Mouse (Mus musculus): ENCODE measurements around the gene Fam186b. TPM values are rescaled to one million over a fixed set of nuclear protein-coding genes. Genes with fewer than 3 reads are reported as not detected.

Fam186b gene
- total and polyA plus RNA-seq, 2 experiments, result not detected

GRCm38 (mm10) chr15:99290586-99290985 is 5.1 kb downstream of the Fam186b start:
- no peak overlapping the region for H3K4me3 ChIP-seq (ENCODE audit: insufficient read depth, low read depth, low read length)
- TF ChIP-seq CTCF (IDR thresholded peaks at IDR 0.05; ENCODE audit: low read depth, low read length), result no peak
- no peaks in the 10 kb centered on the region for H3K79me2 ChIP-seq (ENCODE audit: control insufficient read depth, insufficient read depth, low read length)
- no peak for DNase-seq (ENCODE audit: extremely low read depth, low read depth, low spot score)
- no peak overlapping the region for H3K27ac ChIP-seq (replicated peaks; ENCODE audit: insufficient read depth, low read depth, low read length)
- H3K9ac ChIP-seq (ENCODE audit: low read depth, low read length), result no peak overlapping the region
- WGBS, result 93% methylated on average over 11 of the region's 11 CpGs
- H3K4me1 ChIP-seq (ENCODE audit: control insufficient read depth, insufficient read depth, low read length), result 0 out of 2 replicates have a peak, but pooled peaks cover 3% of the 10 kb centered on the region
- no peaks in the 10 kb centered on the region for H3K36me3 ChIP-seq (ENCODE audit: control insufficient read depth, insufficient read depth, low read length)
- no peaks in the 10 kb centered on the region for H3K27me3 ChIP-seq (ENCODE audit: control insufficient read depth, insufficient read depth, low read length)

GRCm38 (mm10) chr15:99285189-99285535 is 10.5 kb downstream of the Fam186b start:
- no peaks in the 10 kb centered on the region for H3K27me3 ChIP-seq (ENCODE audit: control insufficient read depth, insufficient read depth, low read length)
- no peak overlapping the region for H3K27ac ChIP-seq (replicated peaks; ENCODE audit: insufficient read depth, low read depth, low read length)
- TF ChIP-seq POLR2A (IDR thresholded peaks at IDR 0.05; ENCODE audit: extremely low read depth, insufficient read depth, low read length), result no peak
- TF ChIP-seq CTCF (IDR thresholded peaks at IDR 0.05; ENCODE audit: low read depth, low read length), result no peak
- H3K4me1 ChIP-seq (ENCODE audit: control insufficient read depth, insufficient read depth, low read length), result 0 out of 2 replicates have a peak, but pooled peaks cover 1% of the 10 kb centered on the region
- H3K4me3 ChIP-seq (ENCODE audit: insufficient read depth, low read depth, low read length), result no peak overlapping the region
- H3K9ac ChIP-seq (ENCODE audit: low read depth, low read length), result no peak overlapping the region
- WGBS, result 73% methylated on average over 8 of the region's 8 CpGs
- H3K36me3 ChIP-seq (ENCODE audit: control insufficient read depth, insufficient read depth, low read length), result no peaks in the 10 kb centered on the region
- no peak for DNase-seq (ENCODE audit: extremely low read depth, low read depth, low spot score)
- no peaks in the 10 kb centered on the region for H3K79me2 ChIP-seq (ENCODE audit: control insufficient read depth, insufficient read depth, low read length)

DNA sequence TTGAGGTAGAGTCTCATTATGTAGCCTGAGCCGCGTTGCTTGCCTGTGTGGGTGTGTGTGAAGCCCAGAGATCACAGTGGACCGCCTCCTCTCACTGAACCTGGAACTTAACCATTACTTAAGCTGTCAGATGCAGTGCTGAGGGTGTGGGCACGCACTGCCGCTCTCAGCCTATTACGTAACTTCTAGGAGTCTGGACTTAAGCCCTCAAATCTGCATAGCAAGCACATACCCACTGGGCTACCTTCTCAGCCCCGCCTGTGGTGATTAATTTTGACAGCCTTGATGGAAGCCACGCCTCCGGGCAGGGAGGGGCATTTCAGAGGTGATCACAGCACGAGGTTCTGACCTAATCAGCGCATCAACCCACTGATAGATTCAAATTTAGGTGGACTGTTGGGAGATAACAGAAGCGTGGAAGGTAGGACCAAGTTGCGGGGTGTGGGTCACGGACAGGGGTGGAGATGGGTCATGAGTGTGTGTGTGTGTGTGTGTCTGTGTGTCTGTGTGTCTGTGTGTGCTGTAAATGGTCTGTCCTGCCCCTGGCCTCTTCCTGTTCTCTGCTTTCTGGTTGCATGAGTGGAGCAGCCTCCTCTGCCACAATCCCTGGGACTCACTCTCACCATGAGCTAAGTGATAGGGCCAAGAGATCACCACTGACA is 11.0 kb downstream of the Fam186b start:
- TF ChIP-seq CTCF (IDR thresholded peaks at IDR 0.05; ENCODE audit: low read depth, low read length) (no peak), POLR2A (IDR thresholded peaks at IDR 0.05; ENCODE audit: extremely low read depth, insufficient read depth, low read length) (no peak)
- Histone ChIP-seq H3K9ac (ENCODE audit: low read depth, low read length) (no peak overlapping the region), H3K4me1 (ENCODE audit: control insufficient read depth, insufficient read depth, low read length) (0 out of 2 replicates have a peak, but pooled peaks cover 1% of the 10 kb centered on the region), H3K79me2 (ENCODE audit: control insufficient read depth, insufficient read depth, low read length) (no peaks in the 10 kb centered on the region), H3K27me3 (ENCODE audit: control insufficient read depth, insufficient read depth, low read length) (no peaks in the 10 kb centered on the region), H3K4me3 (ENCODE audit: insufficient read depth, low read depth, low read length) (no peak overlapping the region), H3K27ac (replicated peaks; ENCODE audit: insufficient read depth, low read depth, low read length) (no peak overlapping the region), H3K36me3 (ENCODE audit: control insufficient read depth, insufficient read depth, low read length) (no peaks in the 10 kb centered on the region)
- peak; percentile 73 for DNase-seq (ENCODE audit: extremely low read depth, low read depth, low spot score)
- WGBS, result 33% methylated on average over 14 of the region's 14 CpGs

DNA sequence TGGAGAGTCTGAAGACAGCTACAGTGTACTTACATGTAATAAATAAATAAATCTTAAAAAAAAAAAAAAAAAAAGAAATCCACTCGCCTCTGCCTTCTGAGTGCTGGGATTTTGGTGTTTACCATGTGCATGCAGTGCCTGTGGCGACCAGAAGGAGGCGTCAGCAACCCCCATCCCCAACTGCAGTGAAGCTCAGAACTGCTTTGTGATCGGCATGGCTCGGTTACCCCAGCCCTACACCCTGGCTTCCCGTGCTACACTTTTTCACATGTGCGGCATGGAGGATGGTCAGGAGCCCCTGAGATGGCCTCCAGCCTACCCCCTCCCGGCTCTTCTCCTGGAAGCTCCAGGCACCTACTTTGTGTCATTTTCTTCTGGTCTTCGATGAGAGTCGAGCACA is 12.2 kb downstream of the Fam186b start:
- peak; percentile 65 for TF ChIP-seq CTCF (IDR thresholded peaks at IDR 0.05; ENCODE audit: low read depth, low read length)
- no peak for TF ChIP-seq POLR2A (IDR thresholded peaks at IDR 0.05; ENCODE audit: extremely low read depth, insufficient read depth, low read length)
- no peak for DNase-seq (ENCODE audit: extremely low read depth, low read depth, low spot score)
- no peaks in the 10 kb centered on the region for H3K27me3 ChIP-seq (ENCODE audit: control insufficient read depth, insufficient read depth, low read length)
- no peaks in the 10 kb centered on the region for H3K36me3 ChIP-seq (ENCODE audit: control insufficient read depth, insufficient read depth, low read length)
- 67% methylated on average over 10 of the region's 10 CpGs for WGBS
- no peaks in the 10 kb centered on the region for H3K79me2 ChIP-seq (ENCODE audit: control insufficient read depth, insufficient read depth, low read length)
- no peak overlapping the region for H3K4me3 ChIP-seq (ENCODE audit: insufficient read depth, low read depth, low read length)
- H3K9ac ChIP-seq (ENCODE audit: low read depth, low read length), result no peak overlapping the region
- H3K27ac ChIP-seq (replicated peaks; ENCODE audit: insufficient read depth, low read depth, low read length), result no peak overlapping the region
- H3K4me1 ChIP-seq (ENCODE audit: control insufficient read depth, insufficient read depth, low read length), result 0 out of 2 replicates have a peak, but pooled peaks cover 1% of the 10 kb centered on the region

- no peak overlapping the region for H3K4me3 ChIP-seq (ENCODE audit: insufficient read depth, low read depth, low read length)
- no peak overlapping the region for H3K9ac ChIP-seq (ENCODE audit: low read depth, low read length)
- H3K79me2 ChIP-seq (ENCODE audit: control insufficient read depth, insufficient read depth, low read length), result no peaks in the 10 kb centered on the region
- TF ChIP-seq CTCF (IDR thresholded peaks at IDR 0.05; ENCODE audit: low read depth, low read length) (no peak), POLR2A (IDR thresholded peaks at IDR 0.05; ENCODE audit: extremely low read depth, insufficient read depth, low read length) (no peak)
- no peak overlapping the region for H3K27ac ChIP-seq (replicated peaks; ENCODE audit: insufficient read depth, low read depth, low read length)
- 94% methylated on average over 7 of the region's 7 CpGs for WGBS
- no peaks in the 10 kb centered on the region for H3K4me1 ChIP-seq (ENCODE audit: control insufficient read depth, insufficient read depth, low read length)
- H3K27me3 ChIP-seq (ENCODE audit: control insufficient read depth, insufficient read depth, low read length), result no peaks in the 10 kb centered on the region
- no peaks in the 10 kb centered on the region for H3K36me3 ChIP-seq (ENCODE audit: control insufficient read depth, insufficient read depth, low read length)
- no peak for DNase-seq (ENCODE audit: extremely low read depth, low read depth, low spot score)
Measured at GRCm38 (mm10) chr15:99278271-99278670, 17.4 kb downstream of the Fam186b start.

GRCm38 (mm10) chr15:99276095-99276494 is 19.6 kb downstream of the Fam186b start:
- Histone ChIP-seq H3K4me1 (ENCODE audit: control insufficient read depth, insufficient read depth, low read length) (no peaks in the 10 kb centered on the region), H3K79me2 (ENCODE audit: control insufficient read depth, insufficient read depth, low read length) (no peaks in the 10 kb centered on the region), H3K4me3 (ENCODE audit: insufficient read depth, low read depth, low read length) (no peak overlapping the region), H3K27me3 (ENCODE audit: control insufficient read depth, insufficient read depth, low read length) (no peaks in the 10 kb centered on the region), H3K9ac (ENCODE audit: low read depth, low read length) (no peak overlapping the region), H3K36me3 (ENCODE audit: control insufficient read depth, insufficient read depth, low read length) (no peaks in the 10 kb centered on the region), H3K27ac (replicated peaks; ENCODE audit: insufficient read depth, low read depth, low read length) (no peak overlapping the region)
- TF ChIP-seq CTCF (IDR thresholded peaks at IDR 0.05; ENCODE audit: low read depth, low read length) (no peak), POLR2A (IDR thresholded peaks at IDR 0.05; ENCODE audit: extremely low read depth, insufficient read depth, low read length) (no peak)
- DNase-seq (ENCODE audit: extremely low read depth, low read depth, low spot score), result no peak
- 89% methylated on average over 8 of the region's 8 CpGs for WGBS
